8 mouse cellular contexts compared by ENCODE assay signal in genomic region chr14:120278290-120279244, GRCm38 (mm10). TPM values are rescaled to one million over a fixed set of nuclear protein-coding genes. Genes with fewer than 3 reads are reported as not detected.
DNase-seq lines count a peak whose midpoint lies in the region; ATAC-seq and TF ChIP-seq lines count a peak whose summit lies in the region.

No protein-coding gene starts in this region.

- H3K27me3 ChIP-seq in embryonic facial prominence, embryonic 14.5 days (replicated peaks; ENCODE audit: control insufficient read depth, insufficient read depth, low read length), result no peaks in the 10 kb centered on the region
- no peaks in the 10 kb centered on the region for H3K27me3 ChIP-seq in hindbrain, embryonic 11.5 days (ENCODE audit: control insufficient read depth, insufficient read depth, low read length)
- H3K27me3 ChIP-seq in limb, embryonic 14.5 days (ENCODE audit: control insufficient read depth, insufficient read depth, low read length), result no peaks in the 10 kb centered on the region
- no peaks in the 10 kb centered on the region for H3K27me3 ChIP-seq in midbrain, embryonic 13.5 days

- 14% methylated on average over 21 of the region's 21 CpGs for WGBS in embryonic facial prominence, embryonic 14.5 days
- 50% methylated on average over 21 of the region's 21 CpGs for WGBS in hindbrain, embryonic 11.5 days
- 13% methylated on average over 21 of the region's 21 CpGs for WGBS in limb, embryonic 14.5 days
- 50% methylated on average over 21 of the region's 21 CpGs for WGBS in midbrain, embryonic 13.5 days

- H3K9ac ChIP-seq in embryonic facial prominence, embryonic 14.5 days (ENCODE audit: low read depth, low read length), result peak overlapping the region; percentile 84
- no peak overlapping the region for H3K9ac ChIP-seq in hindbrain, embryonic 11.5 days (ENCODE audit: low read depth, low read length)
- peak overlapping the region; percentile 63 for H3K9ac ChIP-seq in limb, embryonic 14.5 days (ENCODE audit: low read depth, low read length, severe bottlenecking)
- H3K9ac ChIP-seq in midbrain, embryonic 13.5 days (replicated peaks), result peak overlapping the region; percentile 5; the same call in 1 of the 2 replicates

- DNase-seq in monocyte, adult 2 months (ENCODE audit: low read depth in 1 of 2, low spot score in 2 of 2), result peak; percentile 36 to 56
- peak; percentile 67 for DNase-seq in Muller cell, postnatal 12 days (ENCODE audit: inconsistent ontology term)
- peak; percentile 82 for DNase-seq in embryonic facial prominence, embryonic 14.5 days (ENCODE audit: low spot score)
- DNase-seq in hindbrain, embryonic 11.5 days (ENCODE audit: low spot score), result peak; percentile 58
- peak; percentile 80 for DNase-seq in limb, embryonic 14.5 days (ENCODE audit: low spot score)
- DNase-seq in frontal cortex, postnatal 25 days (ENCODE audit: low spot score in 2 of 2), result no peak

- H3K4me3 ChIP-seq in embryonic facial prominence, embryonic 14.5 days (ENCODE audit: low read depth, low read length), result peak overlapping the region; percentile 63
- H3K4me3 ChIP-seq in hindbrain, embryonic 11.5 days (ENCODE audit: low read depth, low read length), result no peak overlapping the region
- peak overlapping the region; percentile 81 for H3K4me3 ChIP-seq in limb, embryonic 14.5 days (replicated peaks; ENCODE audit: low read length)
- H3K4me3 ChIP-seq in midbrain, embryonic 13.5 days (replicated peaks), result peak overlapping the region; percentile 69

- no peaks in the 10 kb centered on the region; the same call in 1 of the 2 replicates for H3K36me3 ChIP-seq in embryonic facial prominence, embryonic 14.5 days (ENCODE audit: control insufficient read depth, insufficient read depth, low read length)
- H3K36me3 ChIP-seq in hindbrain, embryonic 11.5 days (ENCODE audit: control insufficient read depth, insufficient read depth, low read length), result no peaks in the 10 kb centered on the region
- H3K36me3 ChIP-seq in limb, embryonic 14.5 days (ENCODE audit: control insufficient read depth, insufficient read depth, low read length), result no peaks in the 10 kb centered on the region; the same call in 1 of the 2 replicates
- H3K36me3 ChIP-seq in midbrain, embryonic 13.5 days, result no peaks in the 10 kb centered on the region

- H3K27ac ChIP-seq in embryonic facial prominence, embryonic 14.5 days (replicated peaks; ENCODE audit: low read depth, low read length), result peak overlapping the region; percentile 97
- H3K27ac ChIP-seq in hindbrain, embryonic 11.5 days (ENCODE audit: low read depth, low read length), result no peak overlapping the region
- H3K27ac ChIP-seq in limb, embryonic 14.5 days (replicated peaks; ENCODE audit: low read depth, low read length), result peak overlapping the region; percentile 97
- 0 out of 2 replicates have a peak overlapping the region, but pooled peaks have one; percentile 32 for H3K27ac ChIP-seq in midbrain, embryonic 13.5 days

- H3K9me3 ChIP-seq in embryonic facial prominence, embryonic 14.5 days (ENCODE audit: control insufficient read depth, low read length), result no peaks in the 10 kb centered on the region
- H3K9me3 ChIP-seq in hindbrain, embryonic 11.5 days (ENCODE audit: control insufficient read depth, low read length), result no peaks in the 10 kb centered on the region
- no peaks in the 10 kb centered on the region for H3K9me3 ChIP-seq in limb, embryonic 14.5 days (ENCODE audit: control insufficient read depth, low read length)
- H3K9me3 ChIP-seq in midbrain, embryonic 13.5 days, result no peaks in the 10 kb centered on the region

- peaks cover 46% of the 10 kb centered on the region for H3K4me1 ChIP-seq in embryonic facial prominence, embryonic 14.5 days (ENCODE audit: control insufficient read depth, insufficient read depth, low read length)
- peaks cover 2% of the 10 kb centered on the region; the same call in 1 of the 2 replicates for H3K4me1 ChIP-seq in hindbrain, embryonic 11.5 days (replicated peaks; ENCODE audit: control insufficient read depth, insufficient read depth, low read length)
- H3K4me1 ChIP-seq in limb, embryonic 14.5 days (ENCODE audit: control insufficient read depth, insufficient read depth, low read length), result peaks cover 46% of the 10 kb centered on the region
- peaks cover 53% of the 10 kb centered on the region for H3K4me1 ChIP-seq in midbrain, embryonic 13.5 days (replicated peaks)

- peak overlapping the region; percentile 91 for H3K4me2 ChIP-seq in embryonic facial prominence, embryonic 14.5 days (ENCODE audit: low read depth, low read length)
- peak overlapping the region; percentile 1; the same call in 1 of the 2 replicates for H3K4me2 ChIP-seq in hindbrain, embryonic 11.5 days (replicated peaks; ENCODE audit: low read depth, low read length)
- peak overlapping the region; percentile 98 for H3K4me2 ChIP-seq in limb, embryonic 14.5 days (replicated peaks; ENCODE audit: low read depth, low read length, severe bottlenecking)
- peak overlapping the region; percentile 71 for H3K4me2 ChIP-seq in midbrain, embryonic 13.5 days (replicated peaks)

- ATAC-seq in monocyte, adult 5-6 weeks (replicated peaks; ENCODE audit: insufficient number of reproducible peaks, low FRiP score, low TSS enrichment, poor library complexity, severe bottlenecking), result no peak
- peak; percentile 13; the same call in 1 of the 2 replicates for ATAC-seq in embryonic facial prominence, embryonic 14.5 days (ENCODE audit: low read depth)
- ATAC-seq in hindbrain, embryonic 11.5 days (ENCODE audit: low FRiP score), result 0 out of 2 replicates have a peak, but pooled peaks have one; percentile 19
- ATAC-seq in limb, embryonic 14.5 days (ENCODE audit: low FRiP score, low read depth), result peak; percentile 48; the same call in 1 of the 2 replicates
- 0 out of 2 replicates have a peak, but pooled peaks have one; percentile 7 for ATAC-seq in midbrain, embryonic 13.5 days

- no peak for TF ChIP-seq POLR2A in limb, embryonic 14.5 days (IDR thresholded peaks at IDR 0.05; ENCODE audit: borderline replicate concordance, extremely low read depth, insufficient read depth, insufficient read length)

RNA-seq across cellular contexts. Expression of gene Mbnl2, which starts 3.1 kb away (rescaled TPM):
- 77.3 to 125 TPM (median 112 TPM) in 3 replicates for total RNA-seq in monocyte, adult 5-6 weeks (2017)
- 157 and 162 TPM in 2 replicates for polyA plus RNA-seq in embryonic facial prominence, embryonic 14.5 days (2014; fragmentation: Nextera tagmentation; extraction: Ambion mirVana)
- polyA plus RNA-seq in hindbrain, embryonic 11.5 days (2014; fragmentation: Nextera tagmentation; extraction: Ambion mirVana), result 44.7 and 50.1 TPM in 2 replicates
- polyA plus RNA-seq in limb, embryonic 14.5 days (2012; rRNA removed), result 109 and 116 TPM in 2 replicates
- 160 and 161 TPM in 2 replicates for polyA plus RNA-seq in limb, embryonic 14.5 days (2014; fragmentation: Nextera tagmentation; extraction: Ambion mirVana)
- 17.2 and 17.6 TPM in 2 replicates for polyA plus RNA-seq in midbrain, embryonic 13.5 days (2015; fragmentation: Nextera tagmentation; extraction: Ambion mirVana)

Comparison
In these comparisons a context has a peak if more than half of its experiments do, and no peak if none do; other contexts are left out.
1. DNase-seq: peak in monocyte, adult 2 months (2 of 2), Muller cell, postnatal 12 days (single experiment), embryonic facial prominence, embryonic 14.5 days (single experiment), hindbrain, embryonic 11.5 days (single experiment) and limb, embryonic 14.5 days (single experiment); none in frontal cortex, postnatal 25 days (0 of 2).
2. H3K4me2 ChIP-seq: peak in every context shown above with its lines; median percentile 98 in limb, embryonic 14.5 days; 91 in embryonic facial prominence, embryonic 14.5 days; 71 in midbrain, embryonic 13.5 days; 1 in hindbrain, embryonic 11.5 days.